Mouse (Mus musculus) 3T3-L1 (cell line): ENCODE measurements around the gene Cchcr1.
A peak's percentile ranks its signal among the peaks of the same experiment; 100 is the strongest.

Source experiments
- DNase-seq: peaks from one replicate; pipeline ENCODE4 v3.0.0-alpha.2; 2015; ENCODE audit warnings: low read depth, low spot score

Cchcr1 gene

GRCm38 (mm10) chr17:35554761-35555397 lies 38.0 kb downstream of the Cchcr1 start:
- no peak for DNase-seq

- DNase-seq, result no peak
These were observed 39.4 kb downstream of the Cchcr1 start for GRCm38 (mm10) chr17:35556186-35556765.

GRCm38 (mm10) chr17:35556812-35557211 lies 39.9 kb downstream of the Cchcr1 start:
- DNase-seq, result peak; percentile 90

- DNase-seq, result peak; percentile 82
These were observed 40.5 kb downstream of the Cchcr1 start for GRCm38 (mm10) chr17:35557351-35557750.

GRCm38 (mm10) chr17:35558216-35558615 lies 41.3 kb downstream of the Cchcr1 start:
- DNase-seq, result no peak

- no peak for DNase-seq
These were observed 50.2 kb downstream of the Cchcr1 start, which contains the start of gene 2300002M23Rik for GRCm38 (mm10) chr17:35567150-35567549. 2300002M23Rik (plus strand) TSS chr17:35567450.

- DNase-seq, result no peak
These were observed 50.9 kb downstream of the Cchcr1 start for GRCm38 (mm10) chr17:35567767-35568166.

- no peak for DNase-seq
These were observed 52.4 kb downstream of the Cchcr1 start for GRCm38 (mm10) chr17:35569091-35569944.

GRCm38 (mm10) chr17:35570836-35571235 lies 53.9 kb downstream of the Cchcr1 start:
- DNase-seq, result no peak

- no peak for DNase-seq
These were observed 54.6 kb downstream of the Cchcr1 start for GRCm38 (mm10) chr17:35571477-35571876.

- DNase-seq, result peak; percentile 98
These were observed 61.3 kb downstream of the Cchcr1 start for GRCm38 (mm10) chr17:35578211-35578610.
